Mouse (Mus musculus) heart, adult 8-10 months (tissue): ENCODE measurements around the gene Gpr107. TPM values are rescaled to one million over a fixed set of nuclear protein-coding genes. Genes with fewer than 3 reads are reported as not detected.
A peak's percentile ranks its signal among the peaks of the same experiment; 100 is the strongest.

Source experiments
- DNase-seq: peaks from one replicate; pipeline ENCODE4 v3.0.0; 2022; ENCODE audit warnings: low spot score
- total RNA-seq, 4 experiments: library from RNA; stranded (reverse); gene quantifications; 2 replicates each; pipeline ENCODE4 v1.2.4; 2022

Gene Gpr107
- total RNA-seq, 4 experiments from 2014 or later = 27.1 to 34.5 (median 29.8) TPM

DNA sequence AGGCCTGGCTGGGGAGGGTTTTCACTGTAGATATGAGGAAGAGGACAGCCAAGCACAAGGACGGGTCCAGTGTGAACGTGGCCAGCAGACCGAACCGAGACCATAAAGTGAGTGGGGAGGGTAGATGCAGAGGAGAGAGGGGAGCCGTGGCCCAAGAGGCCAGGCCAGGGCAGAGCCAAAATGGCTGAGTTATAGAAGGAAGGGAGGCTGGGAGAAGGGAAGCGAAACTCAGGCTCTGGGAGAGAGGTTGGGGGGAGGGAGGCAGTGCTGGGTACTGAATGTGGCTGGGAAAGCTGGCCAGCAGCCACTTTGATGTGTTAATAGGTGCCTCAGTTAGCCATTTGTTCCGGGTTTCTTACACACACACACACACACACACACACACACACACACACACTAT is 24.9 kb upstream of the Gpr107 start:
- DNase-seq = no peak

DNA sequence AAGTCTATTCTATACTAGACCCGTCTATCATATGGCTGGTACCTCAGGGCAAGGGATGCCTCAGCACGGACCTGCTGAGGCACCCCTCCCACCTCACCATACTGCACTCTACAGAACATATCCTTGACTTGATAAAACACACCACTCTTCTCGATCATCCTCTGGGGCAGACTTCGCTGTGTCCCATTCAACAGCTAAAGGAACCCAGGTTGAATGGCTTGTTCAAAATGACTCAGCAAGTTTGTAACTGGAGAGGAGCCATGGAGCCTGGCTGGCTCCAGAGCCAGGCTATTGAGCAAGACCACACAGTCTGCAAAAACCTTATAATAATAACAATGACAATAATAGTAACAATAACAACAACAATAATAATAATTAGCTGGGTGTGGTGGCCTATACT is 24.2 kb upstream of the Gpr107 start:
- DNase-seq = peak; percentile 68

GRCm38 (mm10) chr2:31129742-31130518 is 22.2 kb upstream of the Gpr107 start:
- DNase-seq = no peak

- no peak for DNase-seq
These were observed 21.3 kb upstream of the Gpr107 start for GRCm38 (mm10) chr2:31130815-31131299.

GRCm38 (mm10) chr2:31132682-31133081 is 19.4 kb upstream of the Gpr107 start:
- no peak for DNase-seq

DNA sequence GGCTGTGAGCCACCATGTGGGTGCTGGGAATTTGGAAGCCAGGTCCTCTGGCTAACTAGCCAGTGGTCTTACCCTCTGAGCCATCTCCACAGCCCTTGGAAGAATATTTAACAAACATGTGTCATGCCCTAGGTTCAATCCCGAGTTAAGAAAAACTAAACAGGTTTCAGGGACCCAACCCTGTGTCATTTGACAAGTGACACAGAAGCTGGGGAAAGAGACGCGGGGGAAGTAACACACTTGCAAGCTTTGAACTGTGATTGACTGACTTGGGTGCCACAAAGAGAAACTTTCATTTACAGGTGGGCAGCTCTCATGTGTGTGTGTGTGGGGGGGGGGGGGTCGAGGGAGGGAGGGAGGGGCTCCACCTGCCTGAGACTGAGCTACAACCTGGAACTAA is 18.1 kb upstream of the Gpr107 start:
- DNase-seq = no peak

- DNase-seq = no peak
These were observed 16.6 kb upstream of the Gpr107 start for GRCm38 (mm10) chr2:31135512-31135931.

DNA sequence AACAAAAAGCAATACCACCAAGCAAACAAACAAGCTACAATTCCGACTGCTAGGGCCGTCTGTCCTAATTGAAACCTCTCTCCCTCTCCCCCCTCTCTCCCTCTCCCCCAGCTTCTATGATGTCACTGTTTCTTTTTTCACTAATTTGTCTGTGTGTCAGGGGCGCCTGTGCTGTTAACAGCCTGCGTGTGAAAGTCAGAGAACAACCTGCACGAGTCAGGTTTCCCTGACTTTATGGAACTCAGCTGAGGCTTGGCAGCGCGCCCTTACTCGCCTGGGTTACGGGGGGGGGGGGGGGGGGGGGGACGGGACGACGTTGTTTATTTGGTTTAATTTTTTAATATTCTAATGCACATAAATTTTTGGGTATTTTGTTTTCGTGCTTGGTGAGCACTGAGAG is 15.8 kb upstream of the Gpr107 start:
- no peak for DNase-seq

- DNase-seq = no peak
These were observed 15.0 kb upstream of the Gpr107 start for GRCm38 (mm10) chr2:31137018-31137590.

- no peak for DNase-seq
These were observed 12.9 kb upstream of the Gpr107 start for GRCm38 (mm10) chr2:31139174-31139632.

- DNase-seq = no peak
These were observed 11.9 kb upstream of the Gpr107 start for GRCm38 (mm10) chr2:31139991-31140771.

GRCm38 (mm10) chr2:31140772-31141073 is 11.4 kb upstream of the Gpr107 start:
- no peak for DNase-seq

DNA sequence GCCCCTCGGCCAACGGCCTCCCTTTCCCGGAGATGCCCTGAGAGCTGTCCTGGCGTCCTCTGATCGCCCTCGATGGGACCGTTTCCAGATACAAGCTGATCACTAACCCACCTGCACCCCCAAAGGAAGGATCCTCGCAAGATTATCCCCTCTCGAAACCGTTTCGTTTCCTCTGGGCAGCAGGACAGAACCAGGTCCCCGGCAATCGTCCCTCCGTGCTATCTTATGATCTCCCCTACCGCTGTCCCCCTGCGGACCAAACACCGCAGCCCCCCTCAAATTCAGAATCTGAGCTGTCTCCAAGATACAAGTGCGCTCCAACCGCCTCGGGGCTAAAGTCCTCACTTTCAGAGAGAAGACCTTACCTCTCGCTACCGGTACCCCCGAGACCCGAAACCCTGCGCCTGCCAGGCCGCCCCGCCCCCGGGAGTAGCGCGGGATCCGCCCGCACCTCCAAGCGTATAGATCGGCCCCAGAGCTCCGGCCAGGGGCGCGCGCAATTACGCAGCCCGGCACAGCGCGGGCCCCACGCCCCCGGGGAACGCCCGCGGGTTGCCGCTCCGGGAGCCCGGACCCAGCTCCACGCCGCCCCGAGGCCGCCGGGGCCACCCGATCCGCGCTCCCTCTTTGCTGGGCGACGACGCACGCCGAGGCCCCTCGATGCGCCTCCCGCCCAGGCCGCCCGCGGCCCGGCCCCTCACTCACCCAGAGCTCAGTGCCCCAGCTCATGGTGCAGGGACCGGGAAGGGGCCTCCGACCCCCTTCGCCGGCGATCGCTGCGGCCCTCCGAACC is 10.8 kb upstream of the Gpr107 start:
- DNase-seq = no peak

- DNase-seq = peak; percentile 82
These were observed 10.2 kb upstream of the Gpr107 start, which contains the start of gene Fnbp1 for GRCm38 (mm10) chr2:31141867-31142454. Fnbp1 (minus strand) TSS chr2:31142008.

- no peak for DNase-seq
These were observed 9.6 kb upstream of the Gpr107 start for GRCm38 (mm10) chr2:31142505-31142904.

GRCm38 (mm10) chr2:31143326-31143725 is 8.8 kb upstream of the Gpr107 start:
- no peak for DNase-seq

- DNase-seq = no peak
These were observed 8.1 kb upstream of the Gpr107 start for GRCm38 (mm10) chr2:31143768-31144695.

DNA sequence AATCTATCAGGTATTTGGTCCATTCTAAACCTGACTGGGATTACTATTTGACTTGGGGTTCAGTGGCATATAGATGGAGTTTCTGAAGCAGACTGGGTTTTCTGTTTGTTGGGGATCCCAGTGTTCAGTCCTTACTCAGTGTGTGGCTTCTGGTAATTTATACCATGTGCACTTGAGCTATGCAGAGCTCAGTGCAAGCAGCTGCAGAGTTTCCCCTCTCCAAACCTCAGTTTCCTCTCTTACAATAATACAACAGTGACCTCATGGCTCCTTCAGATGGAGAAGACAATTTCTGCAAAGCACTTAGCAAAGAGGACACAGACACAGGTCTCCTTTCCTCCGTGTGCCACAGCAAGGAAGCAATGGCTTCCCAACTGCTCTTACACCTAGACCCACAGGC is 7.2 kb upstream of the Gpr107 start:
- DNase-seq = no peak

DNA sequence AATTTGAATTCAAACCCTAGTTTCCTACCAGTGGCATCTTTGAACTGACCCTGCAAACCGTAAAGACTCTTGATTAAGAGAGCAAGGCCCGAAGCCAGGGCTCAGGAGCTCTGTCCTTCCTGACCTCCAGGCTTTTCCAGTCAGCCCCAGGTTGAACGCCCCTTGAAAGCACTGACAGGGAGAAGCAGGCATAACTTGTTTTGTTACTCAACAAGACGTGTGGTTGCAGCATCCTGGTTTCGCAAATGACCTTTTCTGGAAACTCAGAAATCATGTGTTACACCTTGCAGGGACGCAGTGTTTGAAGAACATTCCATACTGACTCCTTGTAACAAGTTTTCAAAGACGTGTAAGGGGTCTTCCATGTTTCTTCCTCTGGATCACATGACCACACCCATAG is 5.1 kb upstream of the Gpr107 start:
- DNase-seq = no peak

- no peak for DNase-seq
These were observed 1.4 kb upstream of the Gpr107 start for GRCm38 (mm10) chr2:31150762-31151161.
